Mouse (Mus musculus) adipocyte (in vitro differentiated cells): Measurements from ENCODE around the gene Fxn.
"Not testable (repeated sequence)": the region's sequence is repeated elsewhere in the genome, so short reads cannot be mapped to it uniquely, and the experiment has no call there.

ENCODE experiments used
- DNase-seq: peaks from one replicate; pipeline ENCODE4 v3.0.0-alpha.2; 2016; ENCODE audit warnings: low spot score

The Fxn gene

DNA sequence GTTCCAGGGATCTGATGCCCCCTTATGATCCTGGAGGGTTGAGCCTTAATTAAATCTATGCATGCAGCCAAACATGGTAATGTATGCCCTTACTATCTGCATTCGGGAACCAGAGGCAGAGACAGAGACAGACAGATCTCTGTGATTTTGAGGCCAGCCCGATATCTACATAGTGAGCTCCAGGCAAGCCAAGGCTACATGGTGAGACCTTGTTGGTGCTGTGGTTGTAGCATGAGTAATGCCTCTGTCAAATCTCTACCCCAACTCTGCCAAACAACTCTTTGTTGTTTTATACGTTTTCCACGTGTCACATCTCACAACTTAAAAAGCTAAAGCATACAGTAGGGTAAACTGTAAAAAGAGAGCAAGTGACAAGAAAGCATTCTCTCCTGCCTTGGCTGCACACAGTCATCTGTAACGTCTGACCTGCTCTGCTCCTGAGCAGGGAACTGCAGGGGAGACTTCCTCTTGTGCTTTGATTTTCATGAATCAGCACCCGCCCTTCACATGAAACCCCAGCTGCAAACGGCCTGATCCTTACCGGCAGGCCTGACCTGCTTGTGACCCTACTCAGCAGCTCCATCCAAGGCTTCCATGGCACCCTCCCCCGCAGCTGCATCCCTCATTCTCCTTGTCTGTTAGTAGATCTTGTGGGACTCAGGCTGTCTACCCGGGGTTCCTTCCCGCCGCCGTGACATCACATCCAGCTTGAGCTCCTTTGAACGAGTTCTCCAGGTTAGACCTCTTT is 38.4 kb downstream of the Fxn start:
- DNase-seq = no peak

GRCm38 (mm10) chr19:24241271-24241670 is 39.1 kb downstream of the Fxn start:
- no peak for DNase-seq

DNA sequence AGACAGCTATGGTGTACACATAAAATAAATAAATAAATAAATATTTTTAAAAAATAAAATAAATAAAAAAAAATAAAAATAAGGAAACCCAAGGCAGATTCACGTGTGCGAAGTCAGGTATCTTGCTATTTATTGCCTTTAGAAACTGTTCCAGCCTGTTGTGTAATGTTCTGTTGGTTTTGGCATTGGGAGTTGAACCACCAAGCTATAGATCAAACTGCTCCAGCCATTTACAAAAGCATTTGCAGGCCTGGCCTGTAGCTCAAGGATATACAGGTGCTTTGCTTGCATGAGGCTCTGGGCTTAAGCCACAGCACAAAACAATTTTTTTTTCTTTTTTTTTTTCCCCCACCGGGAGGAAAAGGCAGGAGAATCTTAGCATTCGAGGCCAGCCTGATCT is 42.4 kb downstream of the Fxn start:
- DNase-seq = no peak

- DNase-seq = not testable (repeated sequence)
These were observed 48.0 kb downstream of the Fxn start for GRCm38 (mm10) chr19:24232356-24232755.

DNA sequence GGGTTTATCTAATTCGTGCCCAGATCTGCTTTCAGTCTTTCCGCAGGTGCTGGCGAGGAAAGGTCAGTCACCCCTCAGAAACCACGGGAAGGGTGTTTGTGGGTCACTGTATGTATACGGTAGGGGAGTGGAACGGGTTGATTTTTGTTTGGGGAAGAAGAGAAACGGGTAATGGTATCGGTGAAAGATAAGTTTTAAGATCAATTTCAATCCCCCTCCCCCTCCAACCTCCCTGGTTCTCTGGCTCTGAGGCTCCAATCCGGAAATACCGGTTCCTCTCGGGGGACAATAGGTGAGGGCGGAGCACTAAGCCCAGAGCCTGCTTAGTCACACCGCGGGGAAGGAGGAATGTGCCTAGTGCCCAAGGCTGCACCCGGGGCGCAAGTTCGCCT is 55.1 kb downstream of the Fxn start:
- DNase-seq = no peak

GRCm38 (mm10) chr19:24224500-24225304 is 55.7 kb downstream of the Fxn start, which contains the start of gene Tjp2:
Tjp2 (minus strand) TSS chr19:24225030.
- no peak for DNase-seq

DNA sequence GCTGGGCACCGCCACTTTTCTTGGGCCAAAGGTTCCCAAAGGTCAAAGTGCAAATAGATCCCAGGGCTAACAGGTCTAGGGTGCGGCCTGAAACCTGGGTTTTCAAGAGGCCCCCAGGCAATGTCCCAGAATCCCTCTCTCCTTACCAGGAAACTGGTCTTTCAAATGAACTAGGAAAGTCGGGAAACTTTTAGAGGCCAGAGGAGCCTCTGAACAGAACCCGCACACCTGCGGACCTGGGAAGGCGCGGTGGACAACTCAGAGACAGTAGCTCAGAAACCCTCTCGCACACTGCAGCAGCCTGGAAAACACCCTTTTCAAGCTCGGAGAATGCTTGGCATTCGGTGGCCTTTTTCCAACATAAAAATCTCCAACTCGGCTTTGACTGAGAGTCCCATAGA is 56.6 kb downstream of the Fxn start:
- no peak for DNase-seq

- DNase-seq = no peak
These were observed 59.0 kb downstream of the Fxn start for GRCm38 (mm10) chr19:24221455-24221854.

DNA sequence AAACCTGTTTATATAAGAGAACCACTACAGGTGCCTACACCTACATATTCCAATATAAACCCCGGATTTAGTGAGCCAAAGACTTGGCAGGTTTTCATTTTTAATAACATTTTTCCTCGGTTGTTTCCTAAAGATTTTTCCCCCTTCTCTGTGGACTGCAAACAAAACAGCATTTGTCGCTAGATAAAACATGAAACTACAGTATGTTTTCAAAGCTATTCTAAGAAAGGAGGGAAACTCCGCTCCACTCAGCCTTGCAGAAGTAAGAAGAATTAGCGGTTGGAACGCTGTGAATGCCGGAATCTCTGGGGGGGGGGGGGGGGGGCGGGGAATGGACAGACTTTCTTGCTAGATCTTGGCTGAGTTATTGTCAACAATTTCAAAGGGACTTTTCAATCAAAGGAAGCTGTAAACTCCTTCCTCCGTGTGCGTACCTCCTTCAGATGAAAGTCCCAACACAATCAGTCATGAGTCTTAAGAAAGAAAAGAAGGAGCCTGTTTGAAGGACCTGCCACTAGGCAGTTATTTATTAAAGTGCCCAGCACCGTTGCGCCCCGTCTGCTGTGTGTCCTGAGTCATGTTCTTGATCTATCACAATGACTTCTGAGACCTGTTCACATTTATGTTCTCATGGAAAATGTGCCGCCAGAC is 59.5 kb downstream of the Fxn start:
- DNase-seq = no peak

DNA sequence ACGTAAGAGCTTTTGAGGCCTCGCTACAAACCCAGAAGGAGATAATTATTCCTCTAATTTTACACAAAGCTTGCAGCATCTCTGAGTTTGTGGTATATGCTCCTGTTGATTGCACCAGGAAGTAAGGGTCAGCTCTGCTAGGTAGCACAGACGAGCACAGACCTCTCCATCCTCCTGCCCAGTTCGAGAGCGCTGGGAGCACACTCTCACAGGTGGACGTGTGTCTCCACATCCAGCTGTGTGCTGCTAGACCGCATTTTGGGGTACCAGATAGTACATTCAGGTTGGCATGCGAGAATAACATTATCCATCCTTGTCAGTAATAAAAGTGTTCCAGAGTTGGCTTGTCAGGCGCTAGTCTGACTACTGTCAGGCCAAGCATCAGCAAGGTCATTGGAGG is 61.4 kb downstream of the Fxn start:
- no peak for DNase-seq

DNA sequence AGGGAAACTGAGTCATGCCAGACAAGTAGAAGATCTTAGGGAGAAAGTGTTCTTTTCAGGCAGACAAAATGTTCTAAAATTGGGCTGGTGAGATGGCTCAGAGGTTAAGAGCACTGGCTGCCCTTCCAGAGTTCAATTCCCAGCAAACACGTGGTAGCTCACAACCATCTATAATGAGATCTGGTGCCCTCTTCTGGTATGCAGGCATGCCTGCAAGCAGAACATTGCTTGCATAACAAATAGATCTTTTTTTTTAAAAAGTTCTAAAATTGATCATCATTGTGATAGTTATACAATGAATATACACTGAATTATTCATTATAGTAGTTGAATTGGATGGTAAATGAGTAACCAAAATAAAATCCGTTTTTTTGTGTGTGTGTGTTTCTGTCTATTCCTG is 62.1 kb downstream of the Fxn start:
- no peak for DNase-seq

- no peak for DNase-seq
These were observed 62.6 kb downstream of the Fxn start for GRCm38 (mm10) chr19:24217851-24218250.

- DNase-seq = no peak
These were observed 63.6 kb downstream of the Fxn start for GRCm38 (mm10) chr19:24216771-24217170.

- no peak for DNase-seq
These were observed 65.5 kb downstream of the Fxn start for GRCm38 (mm10) chr19:24214939-24215338.

DNA sequence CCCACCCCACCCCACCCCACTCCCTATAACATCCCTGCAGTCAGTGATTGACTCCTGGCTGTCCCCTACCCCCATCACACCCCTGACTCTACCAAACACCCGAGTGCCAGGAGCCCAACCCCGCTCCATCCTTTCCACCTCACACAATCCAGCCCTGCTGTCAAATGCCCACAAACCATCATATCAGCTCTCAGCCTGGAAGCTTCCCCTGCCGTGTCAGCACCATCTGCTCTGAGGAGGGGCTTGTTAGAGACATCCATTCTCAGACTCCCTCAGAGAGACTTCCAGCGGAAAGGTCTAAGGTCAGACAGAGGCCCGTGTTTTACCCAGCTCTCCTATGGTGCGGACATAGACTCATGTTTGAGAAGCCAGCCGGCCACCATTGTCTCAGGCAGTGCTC is 67.1 kb downstream of the Fxn start:
- DNase-seq = no peak

DNA sequence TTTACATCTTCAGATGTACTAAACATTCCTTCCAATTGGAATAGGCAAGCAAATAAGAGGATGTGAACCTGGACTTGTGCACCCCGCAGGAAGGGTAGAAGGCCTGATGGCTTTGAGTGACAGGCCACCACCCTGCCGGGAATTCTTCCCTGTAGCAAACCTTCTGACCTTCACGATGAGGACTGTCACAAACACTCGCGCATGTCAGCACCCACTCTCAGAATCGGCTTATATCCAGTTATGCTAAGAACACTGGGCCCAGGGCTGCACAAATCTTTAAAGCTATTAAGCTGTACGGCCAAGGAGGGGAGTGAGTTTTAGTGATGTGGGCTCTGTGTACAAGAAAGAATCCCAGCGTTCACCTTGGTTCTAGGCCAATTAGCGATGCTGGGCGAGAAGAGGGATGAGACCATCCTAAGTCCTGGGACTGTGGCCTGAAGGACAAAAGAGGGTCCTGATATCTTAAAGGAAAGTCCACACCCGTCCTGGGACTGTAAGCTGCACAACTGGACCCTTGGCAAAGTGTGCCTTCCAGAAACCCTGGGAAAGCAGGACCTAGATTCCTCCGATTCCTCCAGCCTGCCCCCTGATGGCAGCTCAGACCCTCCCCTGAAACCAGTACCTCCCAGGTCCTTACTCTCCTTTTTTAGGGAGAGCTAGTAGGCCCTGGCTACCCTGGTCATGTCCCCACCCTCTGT is 67.7 kb downstream of the Fxn start:
- DNase-seq = no peak
